Mouse (Mus musculus): Measurements from ENCODE around the gene Selenof.

GRCm38 (mm10) chr3:144558274-144558673, 11.8 kb upstream of the Selenof start:
- no peak for TF ChIP-seq CTCF (IDR thresholded peaks at IDR 0.05; ENCODE audit: insufficient read depth, low read depth, low read length)
- TF ChIP-seq POLR2A (IDR thresholded peaks at IDR 0.05; ENCODE audit: insufficient read depth, low read depth, low read length): no peak

Data from olfactory bulb, adult 2 months (tissue).